Mouse (Mus musculus): ENCODE measurements around the gene A530032D15Rik. TPM values are rescaled to one million over a fixed set of nuclear protein-coding genes. Genes with fewer than 3 reads are reported as not detected.

A530032D15Rik gene
- polyA plus RNA-seq, 1 experiment from 2014 or later: not detected

Other genes starting within 250 kb of the A530032D15Rik start
- gene Slc16a14, start 174.7 kb downstream of the A530032D15Rik start, polyA plus RNA-seq (2015; fragmentation: Nextera tagmentation; extraction: Ambion mirVana): 7.5 and 8.0 TPM in 2 replicates
- not detected in 2 replicates for gene Gm10553, start 9.7 kb downstream of the A530032D15Rik start, polyA plus RNA-seq (2015; fragmentation: Nextera tagmentation; extraction: Ambion mirVana)
- 0.33 TPM in 1 of 2 replicates, not detected in the other for gene C130026I21Rik, start 160.7 kb upstream of the A530032D15Rik start, polyA plus RNA-seq (2015; fragmentation: Nextera tagmentation; extraction: Ambion mirVana)

Data from neural tube, embryonic 13.5 days (tissue).